Comparison of ENCODE assay signal across 25 mouse cellular contexts in the genomic region with DNA sequence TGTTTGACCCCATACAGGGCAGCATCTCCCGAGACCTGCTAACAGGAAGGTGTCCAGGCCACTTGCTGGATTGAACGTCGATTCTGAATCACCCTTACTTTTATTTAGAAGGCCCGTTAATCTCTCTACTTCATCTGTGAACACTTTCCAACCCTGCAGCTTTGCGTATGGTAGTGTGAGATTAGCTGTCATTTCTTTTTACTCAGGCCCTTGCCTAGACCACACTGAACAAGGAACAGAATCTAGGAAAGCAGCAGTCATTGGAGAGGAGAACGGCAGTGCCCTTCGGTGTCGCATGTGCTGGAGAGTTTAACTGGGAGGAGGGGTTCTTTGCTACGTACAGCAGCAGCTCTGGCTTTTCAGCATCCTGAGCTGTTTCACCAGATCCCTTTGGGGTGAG.
DNase-seq lines count a peak whose midpoint lies in the region; ATAC-seq and TF ChIP-seq lines count a peak whose summit lies in the region.
"Had no signal": no experiment of that assay in that cellular context is flagged by ENCODE, and none has a peak within 500 bp of the region (broad histone marks: within the 10 kb centered on the region; RNA-seq: fewer than 3 reads in every experiment).

No protein-coding gene starts in this region.

- no peak for TF ChIP-seq EP300 in heart, adult 2 months (IDR thresholded peaks at IDR 0.05; ENCODE audit: insufficient read depth, low read depth, low read length)
- TF ChIP-seq EP300 in MEL (IDR thresholded peaks at IDR 0.05; ENCODE audit: low read depth in 1 of 2, low read length in 2 of 2): no peak

- H3K79me2 ChIP-seq in heart, adult 2 months (replicated peaks; ENCODE audit: control insufficient read depth, insufficient read depth, low read length): peaks cover 5% of the 10 kb centered on the region; the same call in 1 of the 2 replicates
- H3K79me2 ChIP-seq in MEL (ENCODE audit: control insufficient read depth, insufficient read depth, low read length, poor library complexity): no peaks in the 10 kb centered on the region

- H3K36me3 ChIP-seq in heart, adult 2 months (ENCODE audit: control insufficient read depth, insufficient read depth, low read length): peaks cover 17% of the 10 kb centered on the region
- no peaks in the 10 kb centered on the region for H3K36me3 ChIP-seq in midbrain, embryonic 13.5 days
- no peaks in the 10 kb centered on the region for H3K36me3 ChIP-seq in midbrain, postnatal 0 days (ENCODE audit: insufficient read depth, low read length)
- H3K36me3 ChIP-seq in MEL (ENCODE audit: control insufficient read depth in 1 of 2, insufficient read depth in 2 of 2, low read length in 2 of 2): no peaks in the 10 kb centered on the region

- H3K9me3 ChIP-seq in midbrain, embryonic 13.5 days: no peaks in the 10 kb centered on the region
- H3K9me3 ChIP-seq in midbrain, postnatal 0 days (ENCODE audit: low read length): no peaks in the 10 kb centered on the region
- H3K9me3 ChIP-seq in MEL (replicated peaks; ENCODE audit: insufficient read depth, low read length): no peaks in the 10 kb centered on the region
- H3K9me3 ChIP-seq: hindbrain, embryonic 12.5 days; kidney, embryonic 15.5 days; liver, embryonic 12.5 days had no signal

- DNase-seq in heart, adult 11 months: peak; percentile 55
- no peak for DNase-seq in heart, adult 2 months
- DNase-seq in midbrain, postnatal 0 days (ENCODE audit: low spot score): no peak
- DNase-seq in MEL (ENCODE audit: low read depth, low spot score): peak; percentile 8
- DNase-seq in embryo, embryonic 10 days (ENCODE audit: low spot score): no peak
- DNase-seq in layer of hippocampus, adult 11-12 months (ENCODE audit: low spot score): no peak
- DNase-seq: adrenal gland, postnatal 25 days; cerebellum, adult 18-20 months; cerebellum, postnatal 10 days; gastrocnemius, adult 2 months; heart, postnatal 14 days; kidney, adult 18-20 months; kidney, postnatal 36 days; left cerebral cortex, postnatal 4 days; lung, adult 18-20 months; right cerebral cortex, adult 18-20 months; spleen, adult 18-20 months; thymus, postnatal 14 days had no signal

- TF ChIP-seq CTCF in heart, adult 2 months (IDR thresholded peaks at IDR 0.05): no peak
- TF ChIP-seq CTCF in midbrain, postnatal 0 days (IDR thresholded peaks at IDR 0.05): no peak
- no peak for TF ChIP-seq CTCF in MEL (IDR thresholded peaks at IDR 0.05 in 2 of 3, conservative IDR thresholded peaks at IDR 0.05 in 1 of 3; ENCODE audit: control insufficient read depth in 1 of 3, insufficient read depth in 1 of 3, low read depth in 2 of 3, low read length in 3 of 3, poor library complexity in 1 of 3, severe bottlenecking in 1 of 3)

- no peak overlapping the region for H3K4me3 ChIP-seq in heart, adult 2 months
- H3K4me3 ChIP-seq in midbrain, embryonic 13.5 days (replicated peaks): no peak overlapping the region
- H3K4me3 ChIP-seq in midbrain, postnatal 0 days (ENCODE audit: low read depth, low read length): no peak overlapping the region
- H3K4me3 ChIP-seq in MEL (ENCODE audit: control insufficient read depth in 1 of 2, insufficient read depth in 1 of 2, low read depth in 2 of 2, low read length in 2 of 2): no peak overlapping the region
- H3K4me3 ChIP-seq: gastrocnemius, adult 2 months; hindbrain, embryonic 12.5 days; kidney, embryonic 15.5 days; liver, embryonic 12.5 days had no signal

- TF ChIP-seq POLR2A in heart, adult 2 months (IDR thresholded peaks at IDR 0.05; ENCODE audit: insufficient read depth, low read depth, low read length): no peak
- no peak for TF ChIP-seq POLR2A in MEL (IDR thresholded peaks at IDR 0.05; ENCODE audit: control insufficient read depth in 1 of 2, insufficient read depth in 1 of 2, low read depth in 1 of 2, low read length in 2 of 2, poor library complexity in 1 of 2)

- H3K27me3 ChIP-seq in heart, adult 2 months (ENCODE audit: control insufficient read depth, insufficient read depth, low read length): no peaks in the 10 kb centered on the region
- H3K27me3 ChIP-seq in midbrain, embryonic 13.5 days: peaks cover 77% of the 10 kb centered on the region
- peaks cover 3% of the 10 kb centered on the region; the same call in 1 of the 2 replicates for H3K27me3 ChIP-seq in midbrain, postnatal 0 days (ENCODE audit: insufficient read depth, low read length)
- no peaks in the 10 kb centered on the region for H3K27me3 ChIP-seq in MEL (ENCODE audit: control insufficient read depth in 1 of 2, insufficient read depth in 2 of 2, low read length in 2 of 2)
- H3K27me3 ChIP-seq: kidney, embryonic 15.5 days; liver, embryonic 12.5 days had no signal

- TF ChIP-seq RAD21 in MEL (IDR thresholded peaks at IDR 0.05; ENCODE audit: low read depth, low read length): no peak

- WGBS in heart, adult 2 months: 80% methylated on average over 9 of the region's 9 CpGs
- 47% methylated on average over 9 of the region's 9 CpGs for WGBS in midbrain, embryonic 13.5 days
- 55% methylated on average over 9 of the region's 9 CpGs for WGBS in midbrain, postnatal 0 days

- ATAC-seq in midbrain, embryonic 13.5 days: no peak
- ATAC-seq in midbrain, postnatal 0 days (ENCODE audit: low FRiP score): no peak
- ATAC-seq in megakaryocyte-erythroid progenitor cell, adult 5-6 weeks (replicated peaks; ENCODE audit: low FRiP score, low TSS enrichment, poor library complexity, severe bottlenecking): peak; percentile 34; the same call in 1 of the 2 replicates
- ATAC-seq: liver, embryonic 12.5 days; lung, postnatal 0 days had no signal

- H3K27ac ChIP-seq in heart, adult 2 months: no peak overlapping the region
- peak overlapping the region; percentile 53; the same call in 1 of the 2 replicates for H3K27ac ChIP-seq in midbrain, embryonic 13.5 days
- H3K27ac ChIP-seq in midbrain, postnatal 0 days (ENCODE audit: low read depth, low read length): no peak overlapping the region
- no peak overlapping the region for H3K27ac ChIP-seq in MEL (ENCODE audit: control insufficient read depth, low read depth, low read length)
- H3K27ac ChIP-seq: gastrocnemius, adult 2 months; kidney, embryonic 15.5 days; liver, embryonic 12.5 days; macrophage had no signal

- intact Hi-C loops in heart, adult 2 months (cut with DNase I): loop anchor here (5.0 kb wide), 1 partner anchor 656 kb away; no protein-coding TSS in a partner anchor

- H3K4me2 ChIP-seq in midbrain, embryonic 13.5 days (replicated peaks): no peak overlapping the region
- no peak overlapping the region for H3K4me2 ChIP-seq in midbrain, postnatal 0 days (ENCODE audit: low read depth, low read length, poor library complexity, severe bottlenecking)
- H3K4me2 ChIP-seq: kidney, embryonic 15.5 days; liver, embryonic 12.5 days had no signal

- H3K9ac ChIP-seq in heart, adult 2 months (ENCODE audit: low read depth, low read length): no peak overlapping the region
- no peak overlapping the region for H3K9ac ChIP-seq in midbrain, embryonic 13.5 days (replicated peaks)
- H3K9ac ChIP-seq in midbrain, postnatal 0 days (replicated peaks; ENCODE audit: low read length, poor library complexity, severe bottlenecking): no peak overlapping the region
- no peak overlapping the region for H3K9ac ChIP-seq in MEL (ENCODE audit: control insufficient read depth, low read depth, low read length, poor library complexity, severe bottlenecking)
- H3K9ac ChIP-seq: hindbrain, embryonic 12.5 days; kidney, embryonic 15.5 days; liver, embryonic 12.5 days had no signal

- H3K4me1 ChIP-seq in heart, adult 2 months (ENCODE audit: control insufficient read depth, insufficient read depth, low read length): no peaks in the 10 kb centered on the region; the same call in 1 of the 2 replicates
- peaks cover 39% of the 10 kb centered on the region for H3K4me1 ChIP-seq in midbrain, embryonic 13.5 days (replicated peaks)
- peaks cover 4% of the 10 kb centered on the region; the same call in 1 of the 2 replicates for H3K4me1 ChIP-seq in midbrain, postnatal 0 days (ENCODE audit: insufficient read depth, low read length)
- no peaks in the 10 kb centered on the region for H3K4me1 ChIP-seq in MEL (ENCODE audit: control insufficient read depth in 1 of 2, insufficient read depth in 2 of 2, low read length in 2 of 2)
- H3K4me1 ChIP-seq: liver, embryonic 12.5 days had no signal

TF ChIP-seq in MEL, 35 proteins besides CTCF, POLR2A, EP300 and RAD21:
- no peak for TF ChIP-seq MYB (IDR thresholded peaks at IDR 0.05; ENCODE audit: low read depth, low read length)
- TF ChIP-seq GABPA (IDR thresholded peaks at IDR 0.05; ENCODE audit: low read depth, low read length): no peak
- no peak for TF ChIP-seq GATA1 (IDR thresholded peaks at IDR 0.05; ENCODE audit: low read depth, low read length)
- TF ChIP-seq TCF12 (IDR thresholded peaks at IDR 0.05; ENCODE audit: low read depth, low read length): no peak
- TF ChIP-seq ZNF384 (IDR thresholded peaks at IDR 0.05; ENCODE audit: low read depth, low read length): no peak
- no peak for TF ChIP-seq POLR2AphosphoS2 (IDR thresholded peaks at IDR 0.05; ENCODE audit: low read length)
- TF ChIP-seq E2F4 (IDR thresholded peaks at IDR 0.05; ENCODE audit: borderline replicate concordance, low read depth, low read length): no peak

Comparison
In these comparisons a context has a peak if more than half of its experiments do, and no peak if none do; other contexts are left out.
1. DNase-seq: peak in heart, adult 11 months (single experiment) and MEL (single experiment); none in heart, adult 2 months (0 of 2), midbrain, postnatal 0 days (single experiment), embryo, embryonic 10 days (single experiment) and layer of hippocampus, adult 11-12 months (single experiment).